Mouse (Mus musculus): ENCODE measurements around the gene Zfp704.

Gene Zfp704

DNA sequence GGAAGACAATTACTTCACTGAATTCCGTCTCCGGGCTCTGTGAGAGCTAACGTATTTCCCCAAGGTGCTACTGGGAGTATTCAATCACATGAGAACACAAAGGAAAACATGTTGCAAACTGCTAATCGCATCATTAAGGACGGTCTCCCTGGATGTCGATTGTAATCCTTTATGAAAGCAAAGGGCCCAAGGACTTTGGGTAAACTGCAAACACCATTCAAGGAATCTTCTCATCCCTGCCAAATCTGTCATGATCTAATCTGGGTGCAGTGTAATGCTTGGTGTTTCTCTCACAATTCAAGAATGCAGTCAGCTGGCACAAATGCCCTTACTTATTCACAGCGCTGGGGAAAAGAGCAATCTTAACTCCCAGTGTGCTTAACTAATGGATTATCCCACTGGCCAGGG, 96.2 kb downstream of the Zfp704 start:
- no peak for DNase-seq

DNA sequence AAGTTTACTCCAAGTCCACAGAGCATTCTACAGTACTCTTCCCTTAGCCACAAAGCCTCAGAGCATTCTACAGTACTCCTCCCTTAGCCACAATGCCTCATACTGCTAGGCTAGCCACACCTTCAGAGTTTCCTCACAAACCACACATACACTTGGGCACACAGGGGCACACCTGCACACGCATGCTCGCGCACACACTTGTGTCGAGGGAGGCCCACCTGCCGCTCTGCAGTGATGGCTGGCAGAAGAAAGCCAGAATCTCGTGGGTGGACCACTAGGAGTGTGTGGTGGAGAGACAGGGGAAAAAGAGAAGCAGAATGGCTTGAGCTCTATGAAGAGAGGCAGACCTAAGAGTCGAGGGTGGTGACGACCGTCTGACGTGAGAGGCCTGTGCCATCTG, 97.7 kb downstream of the Zfp704 start:
- DNase-seq = peak; percentile 28 to 60

DNA sequence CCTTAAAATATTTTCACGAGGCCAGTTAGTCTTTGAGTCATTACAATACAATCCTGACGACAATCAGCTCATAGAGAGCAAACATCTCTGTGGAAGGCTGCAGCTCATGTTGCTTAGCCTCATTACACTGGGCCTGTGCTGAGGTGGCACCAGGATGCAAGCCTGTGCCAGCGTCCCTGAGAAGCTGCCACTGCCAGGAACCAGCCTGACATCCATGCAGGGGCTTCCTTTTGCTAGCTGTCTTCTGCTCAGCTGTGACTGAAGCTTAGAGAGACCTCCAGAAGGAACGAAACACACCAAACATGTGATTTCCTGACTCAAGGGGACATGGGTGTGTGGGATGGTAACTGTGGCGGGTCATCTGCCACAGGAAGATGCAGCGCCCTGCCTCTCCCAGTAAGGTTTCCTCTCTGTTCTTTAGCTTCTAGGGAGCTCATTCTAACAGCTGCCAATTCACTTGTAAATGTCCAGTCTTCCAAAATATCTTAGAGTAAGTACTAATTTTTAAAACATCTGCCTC, 104.1 kb downstream of the Zfp704 start:
- no peak for DNase-seq

DNA sequence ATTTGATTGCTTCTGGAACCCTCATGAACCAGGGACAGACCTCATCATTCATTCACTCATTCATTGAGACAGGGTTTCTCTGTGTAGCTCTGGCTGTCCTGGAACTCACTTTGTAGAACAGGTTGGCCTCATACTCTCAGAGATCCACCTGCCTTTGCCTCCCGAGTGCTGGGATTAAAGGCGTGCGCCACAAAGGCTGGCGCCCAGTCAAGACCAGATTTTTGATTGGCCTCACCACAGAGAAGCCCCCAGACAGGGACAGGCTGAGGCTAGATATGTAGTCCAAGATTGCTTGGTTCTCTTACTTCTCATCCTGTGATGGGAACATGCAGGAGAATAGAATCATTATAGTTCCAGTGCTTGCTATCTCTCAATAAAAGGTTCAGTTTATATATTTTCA, 105.5 kb downstream of the Zfp704 start:
- DNase-seq = no peak

DNA sequence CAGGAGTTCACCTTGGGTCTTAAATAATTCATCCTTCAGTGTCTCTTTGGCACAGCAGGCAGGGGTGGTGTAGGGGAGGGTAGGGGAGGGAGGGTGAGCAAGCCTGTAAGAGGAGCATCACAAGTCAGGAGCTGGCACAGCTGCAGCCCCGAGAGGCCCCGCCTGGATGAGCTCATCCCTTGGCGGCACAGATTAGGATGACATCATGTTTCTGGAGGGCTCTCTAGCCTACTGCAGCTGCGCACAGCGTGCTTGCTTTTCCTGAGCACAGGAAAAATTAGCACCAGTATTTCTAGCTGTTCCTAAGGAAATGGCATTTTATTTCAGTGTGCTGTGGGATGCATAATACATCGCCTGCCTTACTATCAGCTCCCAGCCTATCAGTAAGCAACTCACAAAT, 109.2 kb downstream of the Zfp704 start:
- DNase-seq = peak; percentile 61 to 83

DNA sequence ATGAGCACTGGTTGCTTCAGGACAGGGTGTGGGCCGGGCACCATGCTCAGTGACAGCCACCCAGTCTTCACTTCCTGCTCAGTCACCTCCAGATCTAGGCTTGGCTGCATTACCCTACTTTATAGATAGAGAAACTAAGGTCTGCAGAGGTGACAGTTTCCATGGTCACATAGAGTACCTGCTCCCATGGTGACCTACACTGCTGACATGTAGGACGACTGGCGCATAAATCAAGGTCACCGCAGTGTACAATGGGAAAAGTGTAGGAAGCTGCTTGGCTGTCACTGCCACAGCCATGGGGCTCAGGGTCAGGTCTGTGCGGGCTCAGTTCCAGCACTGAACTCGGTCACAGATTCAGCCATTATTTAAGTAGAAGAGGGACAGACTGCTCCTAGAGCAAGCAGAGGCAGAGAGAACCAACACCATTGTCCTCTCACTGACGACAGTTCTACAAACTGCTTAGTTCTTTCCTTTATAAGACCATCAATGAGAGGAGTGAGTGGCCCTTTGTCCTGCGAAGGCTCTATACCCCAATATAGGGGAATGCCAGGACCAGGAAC, 109.8 kb downstream of the Zfp704 start:
- no peak for DNase-seq

DNA sequence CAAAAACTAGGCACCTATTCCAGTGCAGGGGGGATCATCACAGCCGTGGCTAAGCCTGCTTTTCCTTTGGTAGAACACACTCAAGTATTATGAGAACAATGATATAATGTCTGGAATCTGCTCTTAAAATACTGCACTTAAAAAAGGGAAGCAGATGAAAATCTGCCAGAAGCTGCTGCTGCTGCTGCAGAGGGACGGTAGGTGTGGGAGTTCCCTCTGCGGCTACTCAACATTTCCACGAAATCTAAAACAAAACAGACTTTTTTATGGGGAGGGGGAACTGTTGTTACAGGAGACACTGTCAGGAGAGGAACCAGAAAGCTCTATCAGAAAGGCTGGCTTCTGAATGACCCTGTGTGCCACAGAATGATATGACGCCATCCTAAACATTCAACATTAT, 110.4 kb downstream of the Zfp704 start:
- no peak for DNase-seq

DNA sequence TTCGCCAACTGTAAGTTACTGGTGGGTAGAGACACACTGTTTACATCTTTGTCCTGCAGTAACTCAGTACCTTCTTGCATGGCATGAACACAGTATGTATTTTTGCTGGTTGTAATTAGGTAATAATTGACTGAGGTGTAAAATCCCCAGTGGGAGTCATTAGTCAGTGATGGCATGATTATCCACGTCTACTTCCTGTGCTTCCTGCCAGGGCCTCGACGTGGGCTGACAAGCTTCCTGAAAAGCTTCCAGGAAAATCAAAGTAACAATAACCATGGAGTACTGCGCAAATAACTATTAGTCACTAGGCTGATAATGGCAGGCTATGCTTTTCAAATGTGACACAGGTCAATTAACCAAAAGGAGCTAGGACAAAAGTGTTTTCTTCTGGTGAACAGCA, 112.6 kb downstream of the Zfp704 start:
- no peak for DNase-seq

DNA sequence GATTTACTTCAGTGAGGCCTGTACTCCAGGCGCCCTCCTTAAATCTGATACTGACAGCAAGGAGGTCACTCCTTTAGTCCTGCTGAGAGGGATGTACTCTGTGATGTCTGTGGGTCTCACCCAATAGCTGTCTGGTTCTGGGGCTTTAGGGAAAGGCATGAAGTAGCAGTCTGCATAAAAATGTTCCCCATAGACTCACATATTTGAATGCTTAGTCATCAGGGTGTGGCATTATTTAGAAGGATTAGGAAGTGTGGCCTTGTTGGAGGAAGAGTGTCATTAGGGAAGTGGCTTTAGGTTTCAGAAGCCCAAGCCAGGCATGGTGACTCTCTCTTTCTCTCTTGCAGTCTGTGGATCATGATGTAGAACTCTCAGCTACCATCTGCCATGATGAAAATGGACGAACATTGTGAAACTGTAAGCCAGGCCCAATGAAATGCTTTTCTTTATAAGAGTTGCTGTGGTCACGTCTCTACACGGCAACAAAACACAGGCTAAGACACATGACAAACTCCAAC, 118.1 kb downstream of the Zfp704 start:
- no peak for DNase-seq

DNA sequence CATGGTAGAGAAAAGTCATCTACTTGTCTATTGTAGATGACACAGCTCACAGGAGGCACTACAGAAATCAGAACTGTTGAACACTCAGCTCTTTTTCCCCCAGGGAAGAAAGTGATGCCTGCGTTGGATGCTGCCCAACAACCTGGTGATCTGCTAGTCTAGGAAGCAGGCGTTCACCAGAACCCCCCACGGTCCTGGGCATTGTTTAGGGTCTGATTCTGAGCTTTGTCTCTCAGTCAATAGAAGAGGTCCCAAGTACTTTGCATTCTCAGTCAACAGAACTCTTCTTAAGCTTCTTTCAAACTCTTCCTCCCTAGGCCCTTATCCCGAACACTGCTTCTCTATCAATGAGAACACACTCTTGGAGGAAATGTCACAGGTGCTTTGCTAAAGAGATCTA, 122.2 kb downstream of the Zfp704 start:
- no peak for DNase-seq

DNA sequence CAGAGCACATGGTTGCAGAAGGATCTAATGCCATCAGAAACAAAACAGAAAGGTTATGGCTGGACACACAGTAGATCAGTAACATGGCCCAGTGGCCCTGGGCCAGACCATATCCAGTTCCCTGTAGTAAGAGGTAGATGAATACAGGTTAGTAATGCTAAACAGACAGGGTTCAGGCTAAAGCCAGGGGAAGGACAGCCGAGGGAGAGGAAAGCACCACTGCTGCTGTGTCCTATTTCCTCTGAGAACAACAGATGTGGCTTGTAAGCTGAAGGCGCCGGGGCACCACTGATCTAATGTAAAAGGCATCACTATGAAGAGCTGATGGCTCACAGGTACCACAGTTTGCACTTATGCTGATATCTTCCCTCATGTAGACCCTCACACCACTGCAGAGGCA, 124.4 kb downstream of the Zfp704 start:
- DNase-seq = no peak

DNA sequence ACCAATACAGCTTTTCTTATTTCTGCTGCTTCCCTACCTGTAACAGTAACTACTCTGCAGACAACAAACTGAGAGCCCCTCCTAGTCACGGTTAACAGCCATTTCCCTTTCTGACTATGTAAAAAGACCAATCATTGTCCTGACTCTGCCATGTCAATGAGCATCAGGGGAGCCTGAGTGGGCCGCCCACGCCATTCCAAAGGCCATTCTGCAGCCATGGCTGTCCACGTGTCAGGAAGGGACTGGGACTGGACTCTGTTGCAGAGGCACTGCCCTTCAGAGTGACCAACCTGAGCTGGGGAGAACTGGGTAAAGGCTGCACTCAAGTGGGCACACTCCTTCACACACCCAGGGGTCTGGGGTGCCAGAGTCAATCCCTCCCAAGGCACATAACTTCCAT, 127.9 kb downstream of the Zfp704 start:
- DNase-seq = no peak

DNA sequence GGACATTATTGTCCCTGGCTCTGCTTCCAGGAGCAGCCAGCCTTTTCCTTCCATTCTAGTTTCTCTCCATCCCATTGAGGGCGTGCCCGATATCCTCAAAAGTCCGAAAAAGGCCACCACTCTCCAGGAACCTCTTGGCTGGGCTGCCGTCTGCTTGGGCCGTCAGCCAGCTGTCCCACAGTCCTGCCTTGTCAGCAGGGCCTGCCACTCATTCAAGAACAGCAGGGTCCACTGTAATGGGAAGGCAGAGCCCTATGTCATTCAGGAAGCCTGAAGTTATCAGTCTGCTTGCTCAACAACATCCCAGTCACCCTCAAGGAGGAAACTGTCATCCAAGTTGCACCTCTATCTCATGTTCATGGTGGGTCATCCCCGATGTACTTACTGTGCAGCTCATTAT, 128.5 kb downstream of the Zfp704 start:
- DNase-seq = no peak

DNA sequence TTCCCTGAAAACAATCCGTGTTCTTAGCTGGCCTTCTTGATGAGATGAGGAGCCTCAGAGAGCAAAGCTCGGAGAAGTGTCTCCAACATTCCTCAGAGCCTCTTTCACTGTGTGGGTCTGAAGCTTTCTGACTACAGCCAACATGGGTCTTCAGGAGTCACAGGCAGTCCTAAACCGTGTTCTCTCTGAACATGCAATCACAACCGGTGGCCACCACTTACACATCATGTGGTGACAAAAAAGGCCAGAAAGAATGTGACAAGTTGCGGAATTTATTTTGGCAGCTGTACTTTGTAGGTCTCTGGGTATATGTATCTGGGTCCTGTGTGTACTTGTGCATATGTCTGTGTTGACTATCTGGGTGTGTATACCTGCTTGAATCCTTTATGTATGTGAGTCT, 128.9 kb downstream of the Zfp704 start:
- DNase-seq = no peak

DNA sequence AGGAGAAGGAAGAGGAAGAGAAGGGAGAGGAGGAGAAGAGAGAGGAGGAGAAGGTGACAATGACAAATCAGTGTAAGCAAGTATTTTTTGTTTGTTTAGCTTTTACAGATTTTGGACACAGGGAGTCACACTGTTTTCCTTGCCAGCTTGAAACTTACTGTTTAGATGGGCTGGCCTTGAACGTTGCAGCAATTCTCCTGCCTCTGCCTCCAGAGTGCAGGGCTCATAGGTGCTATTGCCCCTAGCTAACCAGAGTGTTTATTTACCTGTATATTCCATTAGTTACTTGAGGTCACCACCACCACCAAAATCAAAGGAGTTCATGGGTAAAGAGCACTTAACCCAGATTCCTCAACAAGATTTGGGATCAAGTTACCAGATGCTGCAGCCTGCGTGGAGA, 132.5 kb downstream of the Zfp704 start:
- DNase-seq = no peak

DNA sequence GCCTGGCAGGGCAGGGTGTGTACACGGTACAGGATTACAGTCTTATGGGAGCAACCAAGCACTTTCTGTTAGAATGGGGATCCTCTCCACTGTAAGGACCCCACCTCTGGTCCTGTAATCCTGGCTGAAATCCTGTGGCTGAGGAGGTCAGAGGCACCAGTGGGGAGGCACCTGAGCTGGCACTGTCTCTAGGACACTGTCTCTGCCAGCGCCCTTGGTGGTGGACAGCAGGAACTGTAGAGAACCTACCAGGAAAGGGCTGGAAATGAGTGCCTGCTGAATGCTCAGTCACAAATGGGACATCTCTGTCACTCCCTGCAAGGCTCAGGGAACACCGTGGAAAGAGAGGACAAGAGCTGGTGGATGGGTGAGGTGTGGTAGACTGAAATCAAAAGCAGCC, 133.5 kb downstream of the Zfp704 start:
- no peak for DNase-seq

DNA sequence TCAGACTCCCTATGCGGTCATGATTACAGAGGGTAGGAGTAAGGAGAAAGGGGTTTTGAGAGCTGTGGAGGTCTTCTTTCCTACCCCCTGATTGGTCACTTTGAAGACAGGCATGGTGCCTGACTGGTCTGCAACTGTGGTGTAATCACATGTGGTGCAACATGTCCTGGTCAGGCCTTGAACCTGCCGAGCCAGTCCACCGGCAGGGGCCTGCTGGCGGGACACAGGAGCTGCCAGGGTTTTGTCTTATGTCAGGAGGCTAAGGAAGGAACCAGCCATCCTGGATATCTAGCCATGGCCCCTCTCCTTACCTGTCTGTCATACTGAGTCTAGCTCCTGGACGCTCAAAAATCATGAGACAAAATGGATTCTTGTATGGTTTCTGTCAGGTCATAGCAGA, 134.4 kb downstream of the Zfp704 start:
- no peak for DNase-seq

DNA sequence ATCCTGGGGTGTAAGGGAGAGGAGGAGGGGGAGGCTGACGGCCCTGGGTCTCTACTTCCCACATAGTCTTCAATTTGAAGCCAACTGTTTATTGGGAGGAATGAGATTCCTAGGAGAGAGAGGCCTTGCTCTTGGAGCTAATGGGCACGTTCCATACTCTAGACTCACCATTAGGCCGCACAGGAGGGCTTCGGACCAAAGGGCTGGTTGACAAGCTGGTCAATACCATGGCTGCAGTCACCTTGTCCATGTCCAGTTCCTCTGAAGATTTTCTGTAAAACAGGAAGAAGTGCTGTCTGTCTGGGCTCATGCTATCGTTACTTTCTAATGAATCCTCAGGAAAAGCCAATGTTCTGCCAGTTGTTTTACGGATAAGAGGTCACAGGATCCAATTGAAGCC, 135.6 kb downstream of the Zfp704 start:
- no peak for DNase-seq

DNA sequence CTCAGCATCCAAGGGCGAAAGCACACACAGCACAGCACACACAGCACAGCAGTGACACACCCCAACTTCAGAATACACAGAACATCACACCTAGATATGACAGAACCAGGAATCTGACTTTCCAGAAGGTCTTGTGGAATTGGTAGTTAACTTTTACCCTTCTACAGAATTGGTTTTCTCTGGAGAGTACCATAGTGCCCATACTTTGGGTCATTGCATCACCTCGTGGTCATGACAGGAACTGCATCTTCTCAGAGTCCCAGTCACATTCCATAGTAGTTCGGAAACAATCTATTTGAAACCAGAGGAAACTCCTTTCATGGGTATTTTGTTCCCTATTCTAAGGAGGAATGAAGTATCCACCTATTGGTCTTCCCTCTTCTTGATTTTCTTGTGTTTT, 143.6 kb downstream of the Zfp704 start:
- DNase-seq = peak; percentile 40 to 57

DNA sequence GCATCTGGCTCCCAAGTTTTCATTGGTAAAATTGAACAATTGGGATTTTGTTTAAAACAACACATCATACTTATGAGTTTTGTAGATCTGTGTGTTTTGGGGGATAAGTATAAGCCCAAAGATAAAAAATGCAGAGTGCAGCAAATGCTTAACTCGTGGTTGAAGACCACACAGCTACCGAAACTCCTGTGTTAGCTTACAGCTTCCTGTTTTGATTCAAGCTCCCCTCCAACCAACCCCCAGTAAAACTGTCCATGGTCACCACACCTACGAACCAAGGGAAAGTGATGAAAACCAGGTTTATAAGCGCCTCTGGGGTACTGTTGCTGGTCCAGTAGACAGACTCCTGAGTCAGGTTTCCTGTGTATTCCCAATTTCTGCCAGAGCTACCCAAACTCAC, 144.2 kb downstream of the Zfp704 start:
- DNase-seq = no peak

DNA sequence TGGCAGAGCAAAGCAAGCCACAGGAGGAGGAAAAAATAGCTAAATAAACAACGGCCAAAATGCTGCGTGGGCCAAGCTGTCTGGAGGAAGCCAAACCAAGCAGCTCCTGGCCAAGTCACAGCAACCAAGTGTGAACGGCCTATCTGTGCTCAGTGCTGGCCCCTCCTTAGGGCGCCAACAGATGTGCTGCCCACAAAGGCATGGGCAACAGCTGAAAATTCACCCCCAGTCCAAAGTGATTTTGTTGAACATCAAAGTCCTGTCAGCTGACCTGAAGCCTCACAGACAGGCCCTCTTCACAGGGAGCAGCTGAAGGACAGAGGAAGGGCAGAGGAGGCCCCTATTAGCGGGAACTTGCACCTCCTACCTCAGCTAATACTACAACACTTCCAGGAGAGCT, 148.2 kb downstream of the Zfp704 start:
- DNase-seq = no peak

DNA sequence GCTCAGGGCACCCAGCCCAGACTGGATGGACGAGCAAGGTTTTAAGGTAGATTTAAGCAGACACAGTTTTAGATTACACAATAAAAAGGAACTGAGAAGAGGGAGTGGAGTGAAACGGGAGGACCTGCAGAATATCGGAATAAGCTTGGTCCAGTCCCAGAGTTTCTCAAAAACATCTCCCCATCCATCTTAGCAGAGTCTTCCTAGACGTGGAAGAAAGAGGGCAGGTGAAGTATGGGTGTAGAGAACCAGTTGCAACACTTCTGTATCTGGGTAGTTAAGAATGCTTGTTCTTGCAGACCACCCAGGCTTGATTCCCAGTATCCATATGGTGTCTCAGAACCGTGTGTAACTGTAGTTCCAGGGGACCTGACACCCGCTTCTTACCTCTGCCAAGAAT, 149.6 kb downstream of the Zfp704 start:
- DNase-seq = no peak

DNA sequence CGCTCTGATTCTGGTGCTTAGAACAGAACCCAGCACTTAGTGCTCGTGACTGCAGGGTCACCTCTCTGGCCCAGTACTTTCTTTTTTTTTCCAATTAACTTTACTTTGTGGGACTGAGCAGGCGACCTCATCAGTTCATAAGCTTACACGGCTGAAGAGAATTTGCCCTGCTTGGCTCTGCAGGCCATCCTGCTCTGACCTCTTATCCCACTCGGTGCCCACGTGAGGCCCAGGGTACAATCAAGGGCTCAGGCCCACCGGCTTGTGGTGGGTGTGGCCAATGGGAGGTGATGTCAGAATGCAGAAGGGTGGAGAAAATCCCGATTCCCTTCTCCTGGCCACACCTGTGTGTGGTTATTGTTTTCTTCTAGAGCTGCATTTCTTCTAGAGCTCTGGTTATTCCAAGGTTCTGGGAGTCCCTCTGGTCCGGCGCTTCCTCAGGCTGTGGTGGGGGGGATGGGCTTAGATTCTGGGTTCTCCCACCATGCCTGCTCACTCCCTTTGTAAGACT, 153.4 kb downstream of the Zfp704 start:
- no peak for DNase-seq

DNA sequence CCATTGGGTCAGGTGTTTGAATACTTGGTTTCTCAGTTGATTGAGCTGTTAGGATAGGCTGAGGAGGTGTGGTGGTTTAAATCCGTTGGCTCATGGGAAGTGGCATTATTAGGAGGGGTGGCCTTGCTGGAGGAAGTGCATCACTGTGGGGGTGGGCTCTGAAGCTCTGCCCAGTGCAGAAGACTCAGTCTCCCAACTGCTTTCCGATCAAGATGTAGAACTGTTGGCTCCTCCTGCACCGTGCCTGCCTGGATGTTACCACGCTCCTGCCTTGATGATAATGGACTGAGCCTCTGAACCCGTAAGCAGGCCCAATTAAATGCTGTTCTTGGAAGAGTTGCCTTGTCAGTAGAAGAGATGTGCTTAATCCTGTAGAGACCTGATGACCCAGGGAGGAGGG, 154.5 kb downstream of the Zfp704 start:
- no peak for DNase-seq

All from thymus, postnatal 36 days (tissue).